Mouse (Mus musculus): Measurements from ENCODE around the gene Krtap3-3. TPM values are rescaled to one million over a fixed set of nuclear protein-coding genes. Genes with fewer than 3 reads are reported as not detected.

The Krtap3-3 gene
- total and polyA plus RNA-seq, 2 experiments from 2014 or later, result not detected

DNA sequence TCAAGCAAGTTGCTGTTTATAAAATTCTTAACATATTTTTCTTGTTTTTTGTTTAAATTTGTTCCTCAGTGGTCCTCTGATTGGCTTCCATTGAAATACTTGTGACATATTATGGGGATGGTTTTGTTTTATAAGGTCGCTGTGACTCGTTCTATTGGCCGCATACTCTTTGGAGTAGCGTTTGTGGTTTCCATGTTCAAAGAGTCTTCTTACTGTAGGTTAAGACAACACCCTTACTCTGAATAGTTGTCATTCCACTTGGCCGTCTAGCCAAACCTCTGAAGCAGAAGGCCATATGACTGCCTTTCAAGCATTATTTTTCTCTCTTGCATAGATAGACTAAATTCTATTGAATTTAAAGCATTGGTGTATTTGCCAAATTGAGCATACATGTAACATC, 30.4 kb upstream of the Krtap3-3 start:
- WGBS, result 95% methylated on average over 5 of the region's 5 CpGs

DNA sequence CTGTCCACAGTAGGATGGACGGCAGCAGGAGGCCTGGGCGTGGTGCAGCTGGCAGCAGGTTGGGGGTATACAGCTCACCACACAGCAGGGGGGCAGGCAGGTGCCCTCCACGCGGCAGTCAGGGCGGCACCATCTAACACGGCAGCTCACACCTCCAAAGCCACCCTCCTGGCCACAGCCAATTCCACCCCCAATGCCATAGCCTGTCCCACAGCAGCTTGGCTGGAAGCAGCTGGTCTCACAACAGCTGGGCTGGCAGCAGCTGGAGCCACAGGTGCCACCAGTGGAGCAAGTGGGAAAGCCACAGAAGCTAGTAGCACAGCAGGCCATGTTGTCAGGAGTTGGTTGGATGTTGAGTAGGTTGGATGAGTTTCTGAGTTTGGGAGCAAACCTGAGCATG, 30.0 kb upstream of the Krtap3-3 start, which contains the start of gene Krtap1-5:
Krtap1-5 (minus strand) TSS at position 381 of the 400 bp plus-strand sequence.
- no peaks in the 10 kb centered on the region for H3K27me3 ChIP-seq (ENCODE audit: insufficient read depth, low read length)

More for the DNA sequence above, 30.4 kb upstream of the Krtap3-3 start:
- H3K4me2 ChIP-seq (ENCODE audit: low read depth, low read length, poor library complexity, severe bottlenecking), result no peak overlapping the region
- H3K9me3 ChIP-seq (ENCODE audit: low read length), result no peaks in the 10 kb centered on the region
- no peak overlapping the region for H3K4me3 ChIP-seq (ENCODE audit: low read depth, low read length)
- H3K36me3 ChIP-seq (ENCODE audit: insufficient read depth, low read length), result no peaks in the 10 kb centered on the region
- no peak for DNase-seq (ENCODE audit: low spot score)
- no peaks in the 10 kb centered on the region for H3K27me3 ChIP-seq (ENCODE audit: insufficient read depth, low read length)
- no peak for ATAC-seq (ENCODE audit: low FRiP score)
- no peaks in the 10 kb centered on the region for H3K4me1 ChIP-seq (ENCODE audit: insufficient read depth, low read length)
- no peak for TF ChIP-seq CTCF (IDR thresholded peaks at IDR 0.05)
- H3K27ac ChIP-seq (ENCODE audit: low read depth, low read length), result no peak overlapping the region
- H3K9ac ChIP-seq (replicated peaks; ENCODE audit: low read length, poor library complexity, severe bottlenecking), result no peak overlapping the region

DNA sequence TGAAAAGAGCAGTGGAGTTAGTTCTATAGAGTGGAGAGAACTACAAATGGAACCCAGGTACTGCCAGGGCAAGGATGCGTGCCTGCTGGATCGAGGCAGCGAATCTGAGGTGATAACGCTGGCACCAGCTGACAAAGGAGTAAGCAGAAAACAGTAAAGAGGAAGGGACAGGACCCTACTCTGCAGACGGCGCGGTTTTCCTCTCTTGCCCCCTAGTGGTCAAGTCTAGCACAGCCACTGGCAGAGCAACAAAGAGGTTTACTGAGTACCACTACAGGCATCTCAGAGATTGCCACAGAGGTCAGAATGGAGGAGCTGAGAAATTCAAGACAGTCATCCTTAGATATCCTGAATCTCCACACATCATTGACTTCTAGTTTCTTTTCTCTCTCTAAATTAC, 23.4 kb upstream of the Krtap3-3 start:
- no peaks in the 10 kb centered on the region for H3K9me3 ChIP-seq (ENCODE audit: low read length)
- no peaks in the 10 kb centered on the region for H3K4me1 ChIP-seq (ENCODE audit: insufficient read depth, low read length)
- TF ChIP-seq CTCF (IDR thresholded peaks at IDR 0.05), result peak; percentile 86
- ATAC-seq (ENCODE audit: low FRiP score) (no peak), DNase-seq (ENCODE audit: low spot score) (peak; percentile 78)
- H3K9ac ChIP-seq (replicated peaks; ENCODE audit: low read length, poor library complexity, severe bottlenecking), result no peak overlapping the region
- WGBS, result 5% methylated on average over 7 of the region's 7 CpGs
- no peaks in the 10 kb centered on the region for H3K36me3 ChIP-seq (ENCODE audit: insufficient read depth, low read length)
- H3K27ac ChIP-seq (ENCODE audit: low read depth, low read length), result no peak overlapping the region
- no peak overlapping the region for H3K4me3 ChIP-seq (ENCODE audit: low read depth, low read length)
- H3K4me2 ChIP-seq (ENCODE audit: low read depth, low read length, poor library complexity, severe bottlenecking), result peak overlapping the region; percentile 25; the same call in 1 of the 2 replicates
- no peaks in the 10 kb centered on the region for H3K27me3 ChIP-seq (ENCODE audit: insufficient read depth, low read length)

More for the DNA sequence above, 30.0 kb upstream of the Krtap3-3 start, which contains the start of gene Krtap1-5:
- H3K4me1 ChIP-seq (ENCODE audit: insufficient read depth, low read length), result no peaks in the 10 kb centered on the region
- H3K27ac ChIP-seq (ENCODE audit: low read depth, low read length), result no peak within 1 kb of the TSS
- H3K4me2 ChIP-seq (ENCODE audit: low read depth, low read length, poor library complexity, severe bottlenecking), result no peak within 1 kb of the TSS
- DNase-seq (ENCODE audit: low spot score) (no peak), ATAC-seq (ENCODE audit: low FRiP score) (no peak)
- H3K9ac ChIP-seq (replicated peaks; ENCODE audit: low read length, poor library complexity, severe bottlenecking), result no peak within 1 kb of the TSS
- H3K4me3 ChIP-seq (ENCODE audit: low read depth, low read length), result no peak within 1 kb of the TSS
- H3K9me3 ChIP-seq (ENCODE audit: low read length), result no peaks in the 10 kb centered on the region
- H3K36me3 ChIP-seq (ENCODE audit: insufficient read depth, low read length), result no peaks in the 10 kb centered on the region
- no peak for TF ChIP-seq CTCF (IDR thresholded peaks at IDR 0.05)
- WGBS, result 82% methylated on average over 6 of the region's 6 CpGs

DNA sequence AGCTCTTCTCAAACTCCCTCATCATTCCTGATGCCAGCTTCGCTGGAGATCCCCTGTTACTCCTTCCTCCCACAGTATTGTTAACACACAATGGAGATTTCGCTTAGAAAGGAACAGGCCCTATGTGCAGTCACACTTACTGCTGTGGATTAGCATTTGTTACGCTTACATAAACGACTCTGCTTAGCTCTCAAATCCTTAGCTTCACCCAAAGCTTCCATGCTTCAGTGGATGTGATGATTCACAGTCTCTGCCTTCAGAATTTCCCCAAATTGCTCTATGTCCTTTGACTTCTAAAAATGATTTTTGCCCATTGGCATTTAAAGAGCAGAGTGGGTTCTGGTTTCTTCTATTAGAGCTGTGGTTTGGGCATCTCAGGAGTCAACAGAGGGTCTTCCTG, 22.5 kb upstream of the Krtap3-3 start:
- H3K4me1 ChIP-seq (ENCODE audit: insufficient read depth, low read length), result no peaks in the 10 kb centered on the region
- H3K4me2 ChIP-seq (ENCODE audit: low read depth, low read length, poor library complexity, severe bottlenecking), result no peak overlapping the region
- ATAC-seq (ENCODE audit: low FRiP score) (no peak), DNase-seq (ENCODE audit: low spot score) (no peak)
- 15% methylated on average over 4 of the region's 4 CpGs for WGBS
- no peaks in the 10 kb centered on the region for H3K9me3 ChIP-seq (ENCODE audit: low read length)
- H3K27ac ChIP-seq (ENCODE audit: low read depth, low read length), result no peak overlapping the region
- H3K9ac ChIP-seq (replicated peaks; ENCODE audit: low read length, poor library complexity, severe bottlenecking), result no peak overlapping the region
- H3K4me3 ChIP-seq (ENCODE audit: low read depth, low read length), result no peak overlapping the region
- TF ChIP-seq CTCF (IDR thresholded peaks at IDR 0.05), result no peak
- H3K27me3 ChIP-seq (ENCODE audit: insufficient read depth, low read length), result no peaks in the 10 kb centered on the region
- no peaks in the 10 kb centered on the region for H3K36me3 ChIP-seq (ENCODE audit: insufficient read depth, low read length)

DNA sequence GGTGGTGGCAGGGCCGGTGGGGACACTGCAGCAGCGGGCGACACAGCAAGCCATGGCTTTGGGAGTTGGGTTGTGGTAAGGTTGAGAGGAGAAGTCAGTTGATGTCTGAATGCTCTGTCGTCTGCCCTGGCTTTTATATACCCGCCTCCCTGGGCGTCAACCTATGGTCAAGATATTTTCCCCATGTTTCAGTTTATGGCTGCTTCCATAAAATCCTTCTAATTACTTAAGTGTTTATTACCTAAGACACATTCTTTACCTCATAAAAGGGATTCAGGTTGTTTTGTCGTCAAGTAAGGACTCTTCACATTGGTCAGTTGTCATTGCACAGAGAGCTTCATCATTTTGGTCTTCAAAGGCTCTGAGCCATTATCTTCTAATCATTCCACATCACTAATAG, 15.9 kb upstream of the Krtap3-3 start, which contains the start of gene Krtap3-1:
Krtap3-1 (minus strand) TSS at position 101 of the 400 bp plus-strand sequence.
- WGBS, result 97% methylated on average over 7 of the region's 7 CpGs
- no peak for DNase-seq (ENCODE audit: low spot score)

DNA sequence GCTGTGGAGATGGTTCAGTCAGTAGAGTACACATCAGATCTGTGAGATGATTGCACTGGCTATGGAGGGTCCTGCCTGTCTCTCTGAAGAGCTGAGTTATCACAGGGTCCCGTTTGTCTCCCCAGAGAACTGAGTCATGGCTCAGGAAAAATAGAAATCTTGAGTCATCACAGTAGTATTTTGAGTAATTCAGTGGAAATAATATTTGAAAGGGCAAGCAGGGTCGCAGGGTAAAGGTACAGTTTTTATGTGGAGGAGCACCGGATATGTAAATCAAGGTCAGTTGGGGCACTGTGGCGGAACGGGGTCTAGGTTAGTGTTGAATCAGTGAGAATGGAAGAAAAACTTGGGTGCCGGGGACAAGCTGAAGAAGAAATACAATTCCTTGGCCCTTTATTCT, 11.9 kb upstream of the Krtap3-3 start:
- no peaks in the 10 kb centered on the region for H3K27me3 ChIP-seq (ENCODE audit: insufficient read depth, low read length)
- no peak overlapping the region for H3K9ac ChIP-seq (replicated peaks; ENCODE audit: low read length, poor library complexity, severe bottlenecking)
- no peak for TF ChIP-seq CTCF (IDR thresholded peaks at IDR 0.05)
- DNase-seq (ENCODE audit: low spot score), result no peak
- no peaks in the 10 kb centered on the region for H3K4me1 ChIP-seq (ENCODE audit: insufficient read depth, low read length)
- WGBS, result 84% methylated on average over 6 of the region's 6 CpGs
- H3K36me3 ChIP-seq (ENCODE audit: insufficient read depth, low read length), result no peaks in the 10 kb centered on the region
- no peak overlapping the region for H3K4me3 ChIP-seq (ENCODE audit: low read depth, low read length)
- no peak for ATAC-seq (ENCODE audit: low FRiP score)
- H3K9me3 ChIP-seq (ENCODE audit: low read length), result no peaks in the 10 kb centered on the region
- no peak overlapping the region for H3K4me2 ChIP-seq (ENCODE audit: low read depth, low read length, poor library complexity, severe bottlenecking)
- H3K27ac ChIP-seq (ENCODE audit: low read depth, low read length), result no peak overlapping the region

More for the DNA sequence above, 15.9 kb upstream of the Krtap3-3 start, which contains the start of gene Krtap3-1:
- no peak within 1 kb of the TSS for H3K4me2 ChIP-seq (ENCODE audit: low read depth, low read length, poor library complexity, severe bottlenecking)
- H3K4me1 ChIP-seq (ENCODE audit: insufficient read depth, low read length), result no peaks in the 10 kb centered on the region
- H3K4me3 ChIP-seq (ENCODE audit: low read depth, low read length), result no peak within 1 kb of the TSS
- H3K27me3 ChIP-seq (ENCODE audit: insufficient read depth, low read length), result no peaks in the 10 kb centered on the region
- H3K9me3 ChIP-seq (ENCODE audit: low read length), result no peaks in the 10 kb centered on the region
- H3K27ac ChIP-seq (ENCODE audit: low read depth, low read length), result no peak within 1 kb of the TSS
- no peak within 1 kb of the TSS for H3K9ac ChIP-seq (replicated peaks; ENCODE audit: low read length, poor library complexity, severe bottlenecking)
- no peak for ATAC-seq (ENCODE audit: low FRiP score)
- H3K36me3 ChIP-seq (ENCODE audit: insufficient read depth, low read length), result no peaks in the 10 kb centered on the region
- TF ChIP-seq CTCF (IDR thresholded peaks at IDR 0.05), result no peak

Measured in midbrain, postnatal 0 days (tissue).